Mouse (Mus musculus): ENCODE results near the gene Rasa3. TPM values are rescaled to one million over a fixed set of nuclear protein-coding genes. Genes with fewer than 3 reads are reported as not detected.

The Rasa3 gene
- polyA plus RNA-seq, 2 experiments from 2014 or later, result 77.3 to 195 TPM

GRCm38 (mm10) chr8:13614924-13615391, 62.4 kb downstream of the Rasa3 start:
- no peak for ATAC-seq

- ATAC-seq, result no peak
Measured at GRCm38 (mm10) chr8:13614136-13614535, 63.3 kb downstream of the Rasa3 start.

GRCm38 (mm10) chr8:13611702-13612101, 65.7 kb downstream of the Rasa3 start:
- no peak for ATAC-seq

GRCm38 (mm10) chr8:13609971-13610370, 67.4 kb downstream of the Rasa3 start:
- ATAC-seq, result no peak

- no peak for ATAC-seq
Measured at GRCm38 (mm10) chr8:13608946-13609345, 68.5 kb downstream of the Rasa3 start.

GRCm38 (mm10) chr8:13605920-13606480, 71.4 kb downstream of the Rasa3 start:
- ATAC-seq, result no peak

- ATAC-seq, result no peak
Measured at GRCm38 (mm10) chr8:13602621-13603020, 74.8 kb downstream of the Rasa3 start.

- peak; percentile 80 for ATAC-seq
Measured at GRCm38 (mm10) chr8:13601166-13601565, 76.2 kb downstream of the Rasa3 start.

GRCm38 (mm10) chr8:13600716-13601115, 76.7 kb downstream of the Rasa3 start:
- ATAC-seq, result peak; percentile 22

GRCm38 (mm10) chr8:13600204-13600603, 77.2 kb downstream of the Rasa3 start:
- peak; percentile 56 for ATAC-seq

GRCm38 (mm10) chr8:13597777-13598176, 79.6 kb downstream of the Rasa3 start:
- no peak for ATAC-seq

- ATAC-seq, result no peak
Measured at GRCm38 (mm10) chr8:13595861-13596260, 81.5 kb downstream of the Rasa3 start.

GRCm38 (mm10) chr8:13594884-13595323, 82.5 kb downstream of the Rasa3 start:
- peak; percentile 85 for ATAC-seq

GRCm38 (mm10) chr8:13593340-13593739, 84.1 kb downstream of the Rasa3 start:
- no peak for ATAC-seq

GRCm38 (mm10) chr8:13591246-13591645, 86.2 kb downstream of the Rasa3 start:
- ATAC-seq, result no peak

- no peak for ATAC-seq
Measured at GRCm38 (mm10) chr8:13589071-13589470, 88.3 kb downstream of the Rasa3 start.

- ATAC-seq, result no peak
Measured at GRCm38 (mm10) chr8:13584652-13585051, 92.8 kb downstream of the Rasa3 start.

- ATAC-seq, result no peak
Measured at GRCm38 (mm10) chr8:13577869-13578268, 99.5 kb downstream of the Rasa3 start.

GRCm38 (mm10) chr8:13571999-13572398, 105.4 kb downstream of the Rasa3 start:
- no peak for ATAC-seq

- ATAC-seq, result no peak
Measured at GRCm38 (mm10) chr8:13562118-13562517, 115.3 kb downstream of the Rasa3 start, which contains the start of gene 1700029H14Rik. TSS of gene 1700029H14Rik (minus strand) at chr8:13562461.

GRCm38 (mm10) chr8:13557526-13557925, 119.9 kb downstream of the Rasa3 start:
- no peak for ATAC-seq

GRCm38 (mm10) chr8:13551574-13551830, 125.9 kb downstream of the Rasa3 start:
- ATAC-seq, result no peak

- ATAC-seq, result peak; percentile 94
Measured at GRCm38 (mm10) chr8:13550718-13551573, 126.5 kb downstream of the Rasa3 start.

GRCm38 (mm10) chr8:13548831-13549230, 128.6 kb downstream of the Rasa3 start:
- no peak for ATAC-seq

Data from CD4-positive, CD25-positive, alpha-beta regulatory T cell, adult 4 months (primary cell).